Mouse (Mus musculus) erythroblast, embryonic 14.5 days (primary cell): ENCODE results near the gene Sox1.

Experiments
- GATA1 ChIP-seq: IDR thresholded peaks from 2 replicates; pipeline ENCODE4 v1.6.1; 2012; ENCODE audit warnings: low read length, inconsistent platforms, mixed read lengths
- TAL1 ChIP-seq: IDR thresholded peaks from 3 replicates; pipeline ENCODE4 v1.6.1; 2012; ENCODE audit warnings: low read length, inconsistent platforms, mixed read lengths

DNA sequence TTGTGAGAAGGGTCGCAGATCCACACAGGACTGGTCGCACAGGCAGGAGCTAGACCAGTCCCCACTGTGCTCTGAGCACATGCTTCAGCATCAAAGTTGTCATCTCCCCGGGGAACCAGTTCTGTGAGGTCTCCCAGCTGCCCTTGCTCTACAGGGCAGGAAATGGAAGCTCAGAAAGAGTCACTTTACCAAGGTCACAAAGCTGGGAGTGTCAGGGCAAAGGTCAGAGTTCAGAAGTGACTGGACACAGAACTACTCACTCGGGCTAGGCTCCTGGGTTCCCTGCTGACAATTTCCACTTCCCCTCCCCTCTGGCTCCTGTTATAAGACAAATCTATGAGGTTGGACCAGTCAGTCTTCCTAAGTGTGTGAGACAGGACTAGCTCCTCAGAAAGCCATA is 49.2 kb upstream of the Sox1 start:
- TF ChIP-seq TAL1 (no peak), GATA1 (no peak)
